Mouse (Mus musculus) left cerebral cortex, adult 8-10 months (tissue): ENCODE results near the gene Gm10778. TPM values are rescaled to one million over a fixed set of nuclear protein-coding genes. Genes with fewer than 3 reads are reported as not detected.
"Not testable (repeated sequence)": the region's sequence is repeated elsewhere in the genome, so short reads cannot be mapped to it uniquely, and the experiment has no call there.

ENCODE experiments used
- DNase-seq, 2 experiments: peaks; one replicate each; pipeline ENCODE4 v3.0.0; 2022; ENCODE audit warnings: low spot score in 2 of 2
- total RNA-seq, 4 experiments: library from RNA; stranded (reverse); gene quantifications; 2 replicates each; pipeline ENCODE4 v1.2.4; 2022

Gm10778 gene
- total RNA-seq, 4 experiments from 2014 or later: 2.7 to 5.4 (median 3.3) TPM

GRCm38 (mm10) chr10:81627836-81628220, 21.0 kb upstream of the Gm10778 start:
- DNase-seq: no peak

- DNase-seq: no peak
These were observed 20.5 kb upstream of the Gm10778 start, which contains the start of gene Ankrd24 for GRCm38 (mm10) chr10:81628390-81628789. Ankrd24 (plus strand) TSS chr10:81628540.

GRCm38 (mm10) chr10:81633253-81634099, 15.4 kb upstream of the Gm10778 start:
- DNase-seq: peak; percentile 69 to 87

- DNase-seq: peak in 1 of 2 experiments; percentile 4
These were observed 12.5 kb upstream of the Gm10778 start for GRCm38 (mm10) chr10:81636338-81636737.

GRCm38 (mm10) chr10:81638101-81638500, 10.8 kb upstream of the Gm10778 start:
- DNase-seq: peak; percentile 1 to 12

GRCm38 (mm10) chr10:81640825-81641224, 8.0 kb upstream of the Gm10778 start:
- peak; percentile 1 to 8 for DNase-seq

- peak; percentile 2 to 6 for DNase-seq
These were observed 7.3 kb upstream of the Gm10778 start for GRCm38 (mm10) chr10:81641566-81641965.

GRCm38 (mm10) chr10:81641978-81642647, 6.7 kb upstream of the Gm10778 start:
- peak; percentile 2 to 41 for DNase-seq

- DNase-seq: no peak
These were observed 6.0 kb upstream of the Gm10778 start for GRCm38 (mm10) chr10:81642648-81643448.

GRCm38 (mm10) chr10:81643449-81644055, 5.3 kb upstream of the Gm10778 start:
- DNase-seq: peak; percentile 89 to 96

GRCm38 (mm10) chr10:81644162-81644561, 4.7 kb upstream of the Gm10778 start:
- peak in 1 of 2 experiments; percentile 5 for DNase-seq

- peak; percentile 1 to 15 for DNase-seq
These were observed 4.1 kb upstream of the Gm10778 start for GRCm38 (mm10) chr10:81644716-81645115.

- no peak for DNase-seq
These were observed 3.5 kb upstream of the Gm10778 start for GRCm38 (mm10) chr10:81645391-81645790.

GRCm38 (mm10) chr10:81646015-81646555, 2.8 kb upstream of the Gm10778 start:
- DNase-seq: peak in 1 of 2 experiments; percentile 13

- DNase-seq: no peak
These were observed 6.3 kb downstream of the Gm10778 start for GRCm38 (mm10) chr10:81655178-81655577.

GRCm38 (mm10) chr10:81656174-81656573, 7.3 kb downstream of the Gm10778 start:
- no peak for DNase-seq

GRCm38 (mm10) chr10:81687114-81687513, 38.3 kb downstream of the Gm10778 start:
- not testable (repeated sequence) for DNase-seq

- not testable (repeated sequence) for DNase-seq
These were observed 55.9 kb downstream of the Gm10778 start, which contains the start of gene Zfp433 for GRCm38 (mm10) chr10:81704531-81705301. Zfp433 (plus strand) TSS chr10:81704825.
